Mouse (Mus musculus) lung, embryonic 16.5 days (tissue): ENCODE results near the gene Ppp1r9b. TPM values are rescaled to one million over a fixed set of nuclear protein-coding genes. Genes with fewer than 3 reads are reported as not detected.

ENCODE experiments used
- ATAC-seq: fragments of 200-750 bp; cut with Nextera tagmentation; 2 replicates; pipeline ENCODE4 v1.8.0; 2017; ENCODE audit warnings: low read depth, mild to moderate bottlenecking, moderate library complexity
- H3K27ac ChIP-seq: fragments of 300-500 bp; sonication (generic); 2 replicates; pipeline ENCODE4 v1.5.1; 2014; ENCODE audit warnings: mild to moderate bottlenecking, control low read depth, low read length
- H3K27me3 ChIP-seq: fragments of 300-500 bp; sonication (generic); 2 replicates; pipeline ENCODE4 v1.6.1; 2014; ENCODE audit warnings: low read depth, low read length, mixed read lengths; ENCODE audit not compliant: control insufficient read depth, insufficient read depth
- H3K36me3 ChIP-seq: fragments of 300-500 bp; sonication (generic); 2 replicates; pipeline ENCODE4 v1.6.1; 2014; ENCODE audit warnings: low read length; ENCODE audit not compliant: control insufficient read depth, insufficient read depth
- H3K4me1 ChIP-seq: fragments of 300-500 bp; sonication (generic); replicated peaks from 2 replicates; pipeline ENCODE4 v1.6.1; 2014; ENCODE audit warnings: low read length, mixed read lengths; ENCODE audit not compliant: control insufficient read depth, insufficient read depth
- H3K4me2 ChIP-seq: fragments of 300-500 bp; sonication (generic); 2 replicates; pipeline ENCODE4 v1.6.1; 2014; ENCODE audit warnings: low read depth, low read length, control low read depth
- H3K4me3 ChIP-seq: fragments of 300-500 bp; sonication (generic); 2 replicates; pipeline ENCODE4 v1.5.1; 2014; ENCODE audit warnings: mild to moderate bottlenecking, low read length, control low read depth
- H3K9ac ChIP-seq: fragments of 300-500 bp; sonication (generic); 2 replicates; pipeline ENCODE4 v1.6.1; 2014; ENCODE audit warnings: low read length, control low read depth
- H3K9me3 ChIP-seq: fragments of 300-500 bp; sonication (generic); 2 replicates; pipeline ENCODE4 v1.6.1; 2016; ENCODE audit warnings: low read length; ENCODE audit not compliant: control insufficient read depth
- WGBS: fragments of 180-500 bp; shearing (Covaris S2); extraction: QIAGEN DNeasy Blood & Tissue Kit; methylation state at CpG from one replicate; pipeline ENCODE4 v1.1.7; 2014; 5-methylcytosine and 5-hydroxymethylcytosine counted together
- polyA plus RNA-seq: library from polyadenylated mRNA; unstranded; fragments of >200 nt; fragmentation: Nextera tagmentation; extraction: Ambion mirVana; gene quantifications from 2 replicates; pipeline ENCODE4 v1.2.1, GENCODE M21; 2015

Ppp1r9b gene
- polyA plus RNA-seq, 1 experiment from 2014 or later: 8.3 TPM

DNA sequence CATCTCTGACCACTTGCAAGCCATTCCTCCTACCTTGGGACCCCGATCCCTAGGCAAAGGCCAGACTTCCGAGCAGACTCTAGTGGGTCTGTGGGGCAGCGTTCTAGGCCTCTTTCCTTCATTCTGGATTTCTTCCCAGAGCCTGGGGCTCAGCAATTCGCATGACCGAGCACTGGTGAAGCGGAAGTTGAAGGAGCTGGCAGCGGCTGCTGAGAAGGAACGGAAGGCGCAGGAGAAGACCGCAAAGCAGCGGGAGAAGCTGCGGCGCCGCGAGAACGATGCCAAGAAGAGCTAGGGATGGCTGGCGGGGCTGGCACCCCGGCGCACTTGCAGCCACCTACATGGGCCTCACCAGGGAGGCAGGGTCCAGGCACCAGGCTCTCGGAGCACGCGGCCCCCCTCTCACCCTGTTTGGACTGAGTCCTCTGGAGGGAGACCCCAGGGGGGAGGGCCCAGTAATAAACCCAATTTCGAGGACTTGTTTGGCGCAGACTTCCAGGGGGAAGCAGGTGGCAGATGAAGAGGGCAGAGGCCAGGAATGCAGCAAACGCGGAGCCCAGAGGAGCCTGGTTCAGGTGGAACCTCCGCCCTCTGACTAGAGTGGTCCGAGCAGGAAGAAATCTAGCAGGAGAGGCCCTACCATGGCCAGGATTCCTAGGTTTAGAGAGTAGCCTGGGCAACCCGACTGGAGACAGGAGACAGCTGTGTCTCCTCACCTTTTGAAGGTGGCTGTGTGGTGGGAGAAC is 33.8 kb downstream of the Ppp1r9b start:
- no peak overlapping the region for H3K9ac ChIP-seq
- H3K36me3 ChIP-seq: peaks cover 8% of the 10 kb centered on the region; the same call in 1 of the 2 replicates
- H3K4me1 ChIP-seq: no peaks in the 10 kb centered on the region; the same call in none of the 2 replicates
- peak; percentile 35 for ATAC-seq
- H3K4me3 ChIP-seq: no peak overlapping the region
- H3K4me2 ChIP-seq: no peak overlapping the region
- 66% methylated on average over 29 of the region's 29 CpGs for WGBS
- peak overlapping the region; percentile 84 for H3K27ac ChIP-seq
- H3K9me3 ChIP-seq: no peaks in the 10 kb centered on the region
- no peaks in the 10 kb centered on the region for H3K27me3 ChIP-seq

DNA sequence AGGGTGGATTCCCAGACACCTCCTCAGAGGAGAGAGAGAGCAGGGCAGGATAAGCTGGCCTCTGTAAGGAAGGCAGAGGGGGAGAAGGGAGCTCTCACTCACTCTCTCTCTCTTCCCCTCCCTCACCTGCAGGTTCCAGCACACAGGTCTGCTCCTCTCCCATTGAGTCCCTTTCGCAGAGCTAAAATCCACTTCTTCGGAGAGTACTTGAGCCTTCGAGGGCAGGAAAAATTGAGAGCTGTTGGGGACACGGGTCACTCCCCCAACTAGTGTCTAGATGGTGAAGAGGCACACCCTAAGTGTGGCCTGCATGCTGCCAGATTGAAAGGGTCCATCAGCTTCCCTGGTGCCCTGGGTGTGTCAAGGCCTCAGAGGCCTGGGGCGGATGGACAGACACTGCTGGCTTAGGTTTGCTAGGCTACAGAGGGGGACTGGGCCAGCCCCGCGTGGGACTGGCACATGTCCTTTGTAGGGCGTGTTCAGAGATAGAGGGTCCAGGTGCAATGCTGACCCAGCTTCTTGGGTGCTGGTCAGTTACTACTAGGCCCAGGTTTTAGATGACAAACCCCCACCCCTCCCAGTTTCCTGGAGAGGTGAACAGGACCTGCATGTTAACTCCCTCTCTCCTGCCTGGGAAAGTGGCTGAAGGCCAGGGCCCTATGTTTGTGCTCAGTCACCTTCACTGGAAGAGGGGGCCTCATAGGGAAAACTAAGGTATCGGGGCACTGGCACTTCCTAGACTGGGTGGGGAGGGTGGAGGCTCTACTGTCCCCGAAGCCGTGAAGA is 34.6 kb downstream of the Ppp1r9b start:
- WGBS: 63% methylated on average over 11 of the region's 11 CpGs
- Histone ChIP-seq H3K27me3 (no peaks in the 10 kb centered on the region), H3K36me3 (peaks cover 7% of the 10 kb centered on the region; the same call in 1 of the 2 replicates), H3K27ac (peak overlapping the region; percentile 84), H3K9me3 (no peaks in the 10 kb centered on the region), H3K4me3 (no peak overlapping the region), H3K4me1 (no peaks in the 10 kb centered on the region; the same call in none of the 2 replicates), H3K9ac (no peak overlapping the region), H3K4me2 (no peak overlapping the region)
- ATAC-seq: peak; percentile 65

DNA sequence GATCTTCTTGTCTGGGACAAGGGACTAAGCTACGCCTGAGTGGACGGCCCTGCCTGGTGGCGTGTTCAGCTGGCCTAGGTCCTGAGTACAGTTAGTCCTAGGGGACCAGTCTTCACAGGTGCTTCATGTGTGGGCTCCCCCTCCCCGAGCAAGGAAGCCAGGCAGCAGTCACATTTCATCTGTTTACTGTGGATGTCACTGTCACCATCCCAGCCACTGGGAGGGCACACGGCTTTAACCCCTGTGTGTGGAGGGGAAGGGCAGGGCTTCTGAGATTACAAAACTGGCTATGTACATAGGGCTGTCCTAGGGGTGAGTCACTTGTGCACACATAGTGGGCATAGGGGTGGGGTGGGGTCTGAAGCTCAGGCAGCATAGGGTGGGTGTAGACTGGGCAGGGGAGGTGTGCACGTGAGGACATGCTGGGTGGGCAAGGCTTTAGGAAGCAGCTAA is 35.3 kb downstream of the Ppp1r9b start:
- no peak overlapping the region for H3K4me3 ChIP-seq
- no peak overlapping the region for H3K9ac ChIP-seq
- H3K4me2 ChIP-seq: no peak overlapping the region
- H3K4me1 ChIP-seq: no peaks in the 10 kb centered on the region; the same call in none of the 2 replicates
- no peaks in the 10 kb centered on the region for H3K27me3 ChIP-seq
- H3K9me3 ChIP-seq: no peaks in the 10 kb centered on the region
- H3K36me3 ChIP-seq: peaks cover 3% of the 10 kb centered on the region; the same call in 1 of the 2 replicates
- 46% methylated on average over 6 of the region's 6 CpGs for WGBS
- ATAC-seq: 0 out of 2 replicates have a peak, but pooled peaks have one; percentile 3
- H3K27ac ChIP-seq: no peak overlapping the region

DNA sequence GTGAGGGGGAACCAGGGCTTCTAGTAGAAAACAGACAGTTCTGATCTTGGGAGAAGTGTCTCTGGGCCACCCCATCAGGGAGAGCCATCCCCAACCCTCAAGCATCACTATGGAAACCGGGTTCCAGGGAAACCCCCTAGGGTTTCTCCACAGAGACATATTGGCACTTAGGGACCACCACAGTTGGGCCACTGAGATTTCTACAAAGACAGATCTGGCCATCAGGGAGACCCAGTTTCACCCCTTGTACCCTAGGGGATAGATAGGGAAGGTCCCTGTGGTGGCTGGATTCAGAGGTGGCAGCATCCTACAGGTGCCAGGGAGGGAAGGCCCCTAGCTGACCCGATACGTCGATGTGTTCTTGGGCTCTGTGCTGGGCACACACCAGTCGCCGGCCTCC is 36.0 kb downstream of the Ppp1r9b start:
- H3K4me1 ChIP-seq: no peaks in the 10 kb centered on the region; the same call in none of the 2 replicates
- H3K9ac ChIP-seq: no peak overlapping the region
- WGBS: 80% methylated on average over 6 of the region's 6 CpGs
- no peaks in the 10 kb centered on the region for H3K9me3 ChIP-seq
- peaks cover under 1% of the 10 kb centered on the region for H3K36me3 ChIP-seq
- no peak overlapping the region for H3K27ac ChIP-seq
- H3K27me3 ChIP-seq: no peaks in the 10 kb centered on the region
- ATAC-seq: no peak
- no peak overlapping the region for H3K4me2 ChIP-seq
- no peak overlapping the region for H3K4me3 ChIP-seq

DNA sequence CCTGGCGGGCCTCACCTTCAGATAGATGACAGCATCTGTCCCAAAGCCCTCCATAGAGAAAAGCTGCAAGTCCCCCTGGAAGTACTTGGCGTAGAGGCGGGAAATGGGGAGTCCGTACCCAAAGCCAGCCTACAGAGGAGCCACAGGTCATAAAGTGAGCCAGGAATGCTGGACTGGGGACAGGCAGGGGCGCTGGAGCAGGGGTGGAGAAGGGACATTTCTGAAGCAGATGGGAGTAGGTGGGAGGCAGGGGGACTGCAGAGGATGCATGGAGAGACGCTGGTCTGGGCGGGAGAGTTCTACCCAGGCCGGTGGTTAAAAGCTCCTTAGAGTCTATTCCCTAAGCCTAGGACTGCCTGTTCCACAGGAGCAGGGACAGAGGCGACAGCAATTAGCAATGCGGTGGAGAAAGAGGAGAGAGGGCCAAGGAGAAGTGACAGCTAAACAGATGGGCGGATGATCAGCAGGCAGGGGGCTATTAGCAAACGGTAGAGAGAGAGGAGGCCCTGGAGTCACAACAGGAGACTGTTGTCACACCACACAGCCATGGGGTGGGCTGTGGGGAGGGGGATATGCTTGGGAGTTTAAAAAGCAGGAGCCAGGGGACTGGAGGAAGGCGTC is 37.1 kb downstream of the Ppp1r9b start:
- Histone ChIP-seq H3K27me3 (no peaks in the 10 kb centered on the region), H3K9ac (no peak overlapping the region; the same call in 1 of the 2 replicates), H3K36me3 (no peaks in the 10 kb centered on the region; the same call in 1 of the 2 replicates), H3K9me3 (no peaks in the 10 kb centered on the region), H3K4me3 (no peak overlapping the region), H3K27ac (no peak overlapping the region), H3K4me2 (no peak overlapping the region), H3K4me1 (peaks cover under 1% of the 10 kb centered on the region)
- ATAC-seq: no peak
- 38% methylated on average over 13 of the region's 13 CpGs for WGBS

DNA sequence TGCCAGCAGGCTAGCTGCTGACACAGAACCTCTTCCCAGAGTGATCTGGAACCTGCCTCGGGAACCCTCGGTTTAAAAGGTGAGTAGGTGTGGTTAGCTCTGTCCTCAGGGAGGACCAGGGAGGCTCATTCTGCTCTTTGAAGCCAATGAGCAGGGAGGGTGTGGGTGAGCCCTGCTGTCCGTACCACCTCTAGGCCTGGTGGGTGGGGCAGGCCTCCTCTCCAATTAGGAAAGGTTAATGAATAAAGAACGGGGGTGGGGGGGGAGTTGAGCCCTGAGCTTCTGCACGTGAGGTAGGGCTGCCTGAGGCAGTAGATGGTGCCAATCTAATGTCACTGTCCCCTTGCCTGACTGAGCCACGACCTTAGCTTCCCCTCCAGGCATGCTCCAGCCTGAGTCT is 42.1 kb downstream of the Ppp1r9b start:
- peaks cover 4% of the 10 kb centered on the region; the same call in 1 of the 2 replicates for H3K36me3 ChIP-seq
- no peaks in the 10 kb centered on the region for H3K9me3 ChIP-seq
- no peak overlapping the region for H3K27ac ChIP-seq
- H3K4me1 ChIP-seq: peaks cover 16% of the 10 kb centered on the region; the same call in 1 of the 2 replicates
- no peak overlapping the region for H3K4me2 ChIP-seq
- H3K4me3 ChIP-seq: no peak overlapping the region
- H3K9ac ChIP-seq: no peak overlapping the region
- no peak for ATAC-seq
- no peaks in the 10 kb centered on the region for H3K27me3 ChIP-seq
- 28% methylated on average over 6 of the region's 6 CpGs for WGBS

DNA sequence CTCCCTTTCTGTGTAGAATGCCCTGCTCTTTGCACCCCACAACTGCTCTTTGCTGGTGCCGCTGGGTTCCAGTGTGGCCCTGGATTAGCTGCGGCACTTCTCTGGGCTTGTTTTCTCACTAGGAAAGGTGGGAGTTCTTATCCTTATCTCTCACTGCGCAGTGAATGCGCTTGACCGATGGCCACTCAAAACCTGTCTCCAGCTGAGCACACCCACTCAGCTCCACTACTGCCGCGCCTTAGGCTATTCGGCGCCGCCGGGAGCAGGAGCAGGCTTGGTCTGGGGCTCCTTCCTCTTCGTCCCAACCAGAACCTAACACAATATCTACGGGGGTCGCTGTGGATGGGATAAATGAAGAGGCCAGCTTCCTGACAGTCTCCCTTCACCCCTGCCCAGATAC is 42.8 kb downstream of the Ppp1r9b start:
- H3K4me1 ChIP-seq: peaks cover 16% of the 10 kb centered on the region; the same call in 1 of the 2 replicates
- H3K9ac ChIP-seq: no peak overlapping the region
- H3K4me3 ChIP-seq: no peak overlapping the region
- H3K4me2 ChIP-seq: 0 out of 2 replicates have a peak overlapping the region, but pooled peaks have one; percentile 14
- H3K36me3 ChIP-seq: peaks cover 4% of the 10 kb centered on the region; the same call in 1 of the 2 replicates
- peak overlapping the region; percentile 47; the same call in 1 of the 2 replicates for H3K27ac ChIP-seq
- H3K9me3 ChIP-seq: no peaks in the 10 kb centered on the region
- H3K27me3 ChIP-seq: no peaks in the 10 kb centered on the region
- peak; percentile 49; the same call in 1 of the 2 replicates for ATAC-seq
- WGBS: 35% methylated on average over 14 of the region's 14 CpGs

DNA sequence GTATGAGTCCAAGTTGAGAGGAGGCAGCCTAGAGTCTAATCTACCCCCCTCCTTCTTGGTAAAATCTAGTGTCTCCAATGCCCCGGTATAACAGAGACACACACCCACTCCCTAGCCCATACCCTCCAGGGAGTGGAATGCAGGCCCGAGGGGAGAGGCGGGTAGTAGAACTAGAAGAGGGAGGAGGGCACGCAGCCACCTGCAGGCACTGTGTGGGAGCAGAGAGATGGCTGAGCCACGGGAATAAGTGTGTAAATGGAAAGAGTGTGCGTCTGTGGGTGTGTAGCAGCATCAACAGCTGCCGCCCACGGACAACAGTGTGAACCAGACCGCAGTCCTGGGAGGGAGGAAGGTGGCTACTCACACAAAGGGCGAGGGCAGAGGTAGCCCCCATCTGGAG is 44.1 kb downstream of the Ppp1r9b start:
- H3K4me3 ChIP-seq: no peak overlapping the region
- no peak overlapping the region for H3K4me2 ChIP-seq
- peaks cover 18% of the 10 kb centered on the region for H3K4me1 ChIP-seq
- peak; percentile 58 for ATAC-seq
- no peaks in the 10 kb centered on the region for H3K9me3 ChIP-seq
- peaks cover 10% of the 10 kb centered on the region; the same call in 1 of the 2 replicates for H3K36me3 ChIP-seq
- 59% methylated on average over 10 of the region's 10 CpGs for WGBS
- H3K9ac ChIP-seq: 0 out of 2 replicates have a peak overlapping the region, but pooled peaks have one; percentile 5
- no peak overlapping the region for H3K27ac ChIP-seq
- no peaks in the 10 kb centered on the region for H3K27me3 ChIP-seq
